Mouse (Mus musculus) testis, postnatal 10 days (tissue): ENCODE results near the gene Pla2g3.

Source experiments
- DNase-seq: peaks from one replicate; pipeline ENCODE4 v3.0.0; 2021; ENCODE audit warnings: low spot score

Pla2g3 gene

GRCm38 (mm10) chr11:3494857-3495256 lies 6.8 kb downstream of the Pla2g3 start:
- no peak for DNase-seq

DNA sequence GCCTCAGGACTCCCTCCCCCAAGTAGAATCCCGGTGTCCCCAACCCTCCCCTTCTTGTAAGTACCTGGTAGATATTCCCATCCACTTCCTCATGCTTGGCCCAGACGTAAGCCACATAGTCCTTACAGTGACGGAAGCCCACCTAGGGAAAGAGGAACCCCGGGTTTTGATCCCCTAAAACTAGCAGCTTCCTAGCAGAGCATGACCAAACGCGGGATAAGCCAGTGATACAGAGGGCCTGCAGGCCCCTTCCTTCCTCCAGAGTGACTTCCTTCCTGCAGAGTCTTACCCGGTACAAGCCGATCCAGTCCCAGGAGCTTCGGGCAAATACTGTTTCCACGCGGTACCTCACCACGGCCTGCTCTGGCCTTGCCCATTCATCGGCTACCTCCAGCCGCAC lies 7.4 kb downstream of the Pla2g3 start:
- no peak for DNase-seq

DNA sequence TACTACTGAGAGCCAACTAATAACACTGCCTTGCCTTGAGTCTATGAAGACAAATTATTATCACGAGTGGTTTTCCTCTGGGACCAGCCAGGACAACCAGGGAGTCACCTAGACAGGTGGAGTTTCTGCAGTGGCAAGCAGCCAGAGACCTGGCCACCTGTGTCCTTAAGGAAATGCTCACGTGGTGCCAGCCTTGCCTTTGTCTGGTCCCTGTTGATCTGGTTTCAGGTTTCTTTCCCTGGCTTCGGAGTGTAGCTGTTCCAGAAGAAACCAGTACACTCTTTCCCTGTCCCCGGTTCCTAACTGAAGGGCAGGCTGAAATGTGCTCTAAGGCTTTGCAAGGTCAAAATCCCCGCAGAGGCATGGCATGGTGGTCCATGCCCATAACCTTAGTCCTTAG lies 8.7 kb downstream of the Pla2g3 start:
- no peak for DNase-seq

DNA sequence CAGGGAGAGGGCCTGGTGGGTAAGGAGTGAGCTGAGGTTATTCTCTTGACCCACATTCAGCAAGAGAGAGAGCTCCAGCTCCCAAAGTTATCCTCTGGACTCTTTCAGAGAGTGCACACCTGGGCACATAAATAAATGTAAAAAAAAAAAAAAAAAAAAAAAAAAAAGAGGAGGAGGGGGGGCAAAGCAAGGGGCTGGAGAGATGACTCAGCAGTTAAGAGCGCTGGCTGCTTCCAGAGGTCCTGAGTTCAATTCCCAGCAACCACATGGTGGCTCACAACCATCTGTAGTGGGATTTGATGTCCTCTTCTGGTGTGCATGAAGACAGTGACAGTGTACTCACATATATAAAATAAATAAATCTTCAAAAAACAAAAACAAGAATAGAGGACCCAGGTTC lies 9.2 kb downstream of the Pla2g3 start:
- DNase-seq, result no peak

- peak; percentile 49 for DNase-seq
Observed at GRCm38 (mm10) chr11:3502057-3502456, 14.0 kb downstream of the Pla2g3 start.

- peak; percentile 41 for DNase-seq
Observed at GRCm38 (mm10) chr11:3502459-3503072, 14.5 kb downstream of the Pla2g3 start.

DNA sequence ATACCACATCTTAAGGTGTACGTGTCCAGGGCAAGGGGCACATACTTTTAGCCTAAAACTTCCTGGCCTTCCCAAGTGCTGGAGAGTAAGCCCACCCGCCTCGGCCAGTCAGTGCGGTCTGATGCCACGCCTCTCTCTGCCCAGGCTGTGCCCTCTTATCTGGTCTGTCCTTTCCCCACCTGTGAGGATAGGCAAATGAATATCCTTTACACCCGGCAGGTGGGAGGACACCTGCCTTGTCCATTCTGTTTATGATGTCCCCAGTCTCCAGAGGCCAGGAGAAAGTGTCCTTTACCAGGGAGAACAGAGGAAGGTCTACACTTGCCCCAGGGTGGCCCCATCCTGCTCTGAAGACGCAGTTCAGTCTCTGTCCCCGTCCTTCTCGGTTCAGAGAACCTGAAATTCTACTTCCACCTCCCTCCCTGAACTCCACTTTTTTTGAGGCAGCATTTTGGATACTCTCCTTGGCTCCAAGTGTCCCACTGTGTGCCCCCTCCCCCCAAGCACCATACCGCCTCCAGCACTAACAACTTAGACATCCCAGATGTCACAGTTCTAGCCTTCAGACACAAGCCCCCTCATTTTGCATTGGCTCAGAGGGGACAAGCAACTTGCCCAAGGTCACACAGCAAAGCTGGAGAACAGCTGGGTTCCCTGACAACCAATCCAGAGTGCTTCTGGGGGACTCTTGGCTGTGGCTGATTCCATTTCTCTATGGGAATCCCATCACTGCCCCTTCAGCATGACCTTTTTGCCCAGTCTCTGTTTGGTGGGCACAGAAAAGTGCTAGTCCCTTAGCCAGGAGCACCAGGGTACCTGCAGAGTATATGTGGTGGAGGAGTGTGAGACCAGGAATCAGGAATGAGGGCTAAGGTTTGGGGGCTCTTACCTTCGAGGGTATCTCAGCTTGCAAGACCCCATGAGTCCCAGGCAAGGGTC lies 15.9 kb downstream of the Pla2g3 start:
- DNase-seq, result no peak

DNA sequence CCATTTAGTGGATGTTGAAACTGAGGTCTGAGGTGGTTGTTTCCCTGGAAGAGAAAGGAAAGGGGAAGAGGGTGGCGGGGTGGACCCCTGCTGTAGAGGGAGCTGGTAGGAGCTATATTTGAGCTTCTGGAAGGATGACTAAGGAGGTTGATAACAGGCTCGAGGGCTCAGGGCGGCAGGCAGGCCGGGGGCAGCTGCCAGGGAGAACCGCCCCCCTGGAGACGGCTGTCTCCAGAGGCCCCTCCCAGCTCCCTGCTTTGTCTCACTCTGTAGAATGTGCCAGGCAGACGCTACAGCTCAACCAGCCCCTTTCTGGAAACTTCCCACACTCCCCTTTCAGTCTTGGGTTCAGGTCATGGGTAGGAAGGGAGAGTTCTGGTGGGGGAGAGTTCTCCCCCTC lies 20.1 kb downstream of the Pla2g3 start:
- no peak for DNase-seq

DNA sequence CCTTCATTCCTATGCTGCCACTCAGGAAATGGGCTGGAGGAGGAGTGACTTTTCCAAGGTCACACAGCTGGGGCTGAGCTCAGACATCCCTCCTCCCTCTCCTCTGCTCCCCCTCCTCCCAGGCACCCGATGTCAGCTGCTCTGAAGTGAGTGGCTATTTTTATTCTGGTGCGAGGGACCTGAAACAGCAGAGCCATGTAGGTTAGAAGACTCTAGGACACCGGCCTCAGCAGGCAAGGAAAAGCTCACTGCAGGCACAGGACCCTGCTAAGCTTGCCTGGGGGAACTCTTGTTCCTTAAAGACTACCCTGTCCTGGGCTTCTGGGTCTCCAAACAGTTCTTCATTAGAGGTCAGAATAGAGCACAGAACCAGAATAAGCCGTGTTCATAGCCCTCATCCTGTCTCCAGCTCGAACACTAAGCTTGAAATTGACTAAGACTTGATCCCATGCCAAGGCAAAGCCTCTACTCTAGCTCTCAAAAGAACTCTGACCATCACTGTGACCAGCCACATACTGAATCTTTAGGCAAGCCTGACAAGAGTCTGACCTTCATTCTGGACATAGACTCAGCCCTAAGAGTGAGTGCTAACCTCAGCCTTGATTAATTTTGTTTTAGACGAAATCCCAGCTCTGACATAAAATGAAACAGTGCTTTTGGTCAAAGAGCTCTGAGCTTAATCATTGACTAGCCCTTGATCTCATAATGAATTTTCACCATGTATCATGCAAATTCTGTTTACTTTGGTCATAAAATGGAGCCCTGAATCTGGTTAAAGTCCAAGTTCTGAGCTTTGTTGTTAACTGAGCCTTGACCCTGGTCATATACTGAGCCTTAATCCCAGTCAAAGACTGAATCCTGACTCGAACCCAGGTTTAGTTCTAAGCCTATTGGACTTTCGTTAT lies 21.3 kb downstream of the Pla2g3 start:
- DNase-seq, result no peak

DNA sequence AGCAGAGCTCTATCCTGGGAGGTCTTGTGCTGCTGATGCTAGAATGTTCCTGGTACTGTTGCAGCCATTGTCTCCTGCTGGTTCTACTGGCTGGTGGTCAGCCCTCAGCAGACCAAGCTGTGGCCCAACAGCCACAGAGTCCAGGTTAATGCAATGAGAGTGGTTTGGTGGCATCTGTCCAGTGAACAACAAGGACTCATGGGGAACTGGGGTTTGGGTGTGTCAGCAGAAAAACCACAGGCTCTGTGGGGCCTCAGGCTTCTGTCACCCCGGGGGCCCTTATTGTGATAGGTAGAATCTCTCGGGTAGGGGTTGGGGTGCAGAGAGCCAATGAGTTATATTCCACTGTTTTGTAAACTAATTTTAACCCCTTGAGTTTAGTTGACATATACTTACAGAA lies 22.2 kb downstream of the Pla2g3 start:
- no peak for DNase-seq

- no peak for DNase-seq
Observed at GRCm38 (mm10) chr11:3513291-3513690, 25.2 kb downstream of the Pla2g3 start.

- peak; percentile 94 for DNase-seq
Observed at GRCm38 (mm10) chr11:3514529-3515054, 26.5 kb downstream of the Pla2g3 start, which contains the start of gene Selenom. Gene Selenom, plus strand, starts transcription at chr11:3514684.

GRCm38 (mm10) chr11:3515216-3515615 lies 27.1 kb downstream of the Pla2g3 start:
- DNase-seq, result no peak

DNA sequence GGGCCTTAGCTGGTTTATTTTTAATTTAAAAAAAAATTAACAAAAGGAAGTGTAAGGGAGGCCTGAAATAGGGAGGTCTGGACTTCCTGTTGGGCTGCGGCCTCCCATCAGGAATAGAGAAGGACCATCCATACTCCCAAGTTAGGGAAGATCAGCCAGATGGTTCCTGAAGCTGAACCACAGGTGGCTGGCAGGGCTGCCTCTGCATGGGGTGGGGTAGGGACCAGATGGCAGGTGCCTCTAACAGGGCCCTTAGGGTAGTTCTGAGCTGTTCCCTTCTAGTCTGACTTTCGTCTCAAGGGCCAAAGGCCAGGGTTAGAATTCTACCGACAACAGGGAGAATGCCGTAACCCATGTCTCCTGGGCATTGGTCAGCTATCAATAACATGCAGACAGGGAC lies 27.6 kb downstream of the Pla2g3 start:
- no peak for DNase-seq

GRCm38 (mm10) chr11:3516121-3516520 lies 28.0 kb downstream of the Pla2g3 start:
- no peak for DNase-seq

GRCm38 (mm10) chr11:3516859-3517845 lies 29.1 kb downstream of the Pla2g3 start:
- DNase-seq, result no peak

DNA sequence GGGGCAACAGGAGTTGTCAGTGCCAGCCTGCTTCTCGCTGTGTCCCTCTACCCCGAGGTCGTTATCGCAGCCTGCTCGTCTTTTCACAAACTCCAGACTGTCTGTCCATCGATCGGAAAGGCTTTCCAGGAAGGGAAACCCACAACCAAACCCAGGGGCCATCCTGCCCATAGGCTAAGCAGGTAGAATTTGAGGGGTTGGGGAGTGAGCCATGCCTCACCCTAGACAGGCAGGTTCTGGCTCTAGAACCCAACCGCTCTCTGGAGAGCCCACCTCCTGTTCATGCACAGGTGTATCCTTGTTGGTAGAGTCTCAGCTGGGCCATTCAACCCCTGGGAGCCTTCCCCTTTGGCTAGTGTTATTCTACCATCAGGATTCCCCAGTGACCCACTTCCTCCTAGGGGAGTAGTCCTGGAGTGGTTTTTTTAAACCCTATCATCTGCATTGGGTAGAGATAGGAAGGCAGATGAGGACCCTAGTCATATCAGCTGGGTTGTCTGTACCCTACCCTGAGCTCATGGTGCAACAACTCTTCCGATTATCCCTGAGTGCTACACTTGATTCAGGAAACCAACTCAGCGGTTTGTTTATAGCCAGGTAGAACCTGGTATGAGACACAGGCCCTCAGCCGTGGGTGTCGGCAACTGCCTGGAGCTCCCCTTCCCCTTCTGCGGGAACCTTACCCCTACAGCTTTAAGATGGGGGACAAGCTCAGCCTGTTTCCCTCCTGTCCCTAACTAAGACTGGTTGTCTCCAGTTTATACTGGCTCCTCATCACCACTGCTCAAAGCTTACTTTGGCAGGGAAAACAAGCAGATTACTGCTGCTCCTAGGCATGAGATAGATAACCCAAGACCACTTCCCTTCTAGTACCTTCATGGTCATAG lies 30.0 kb downstream of the Pla2g3 start:
- no peak for DNase-seq

DNA sequence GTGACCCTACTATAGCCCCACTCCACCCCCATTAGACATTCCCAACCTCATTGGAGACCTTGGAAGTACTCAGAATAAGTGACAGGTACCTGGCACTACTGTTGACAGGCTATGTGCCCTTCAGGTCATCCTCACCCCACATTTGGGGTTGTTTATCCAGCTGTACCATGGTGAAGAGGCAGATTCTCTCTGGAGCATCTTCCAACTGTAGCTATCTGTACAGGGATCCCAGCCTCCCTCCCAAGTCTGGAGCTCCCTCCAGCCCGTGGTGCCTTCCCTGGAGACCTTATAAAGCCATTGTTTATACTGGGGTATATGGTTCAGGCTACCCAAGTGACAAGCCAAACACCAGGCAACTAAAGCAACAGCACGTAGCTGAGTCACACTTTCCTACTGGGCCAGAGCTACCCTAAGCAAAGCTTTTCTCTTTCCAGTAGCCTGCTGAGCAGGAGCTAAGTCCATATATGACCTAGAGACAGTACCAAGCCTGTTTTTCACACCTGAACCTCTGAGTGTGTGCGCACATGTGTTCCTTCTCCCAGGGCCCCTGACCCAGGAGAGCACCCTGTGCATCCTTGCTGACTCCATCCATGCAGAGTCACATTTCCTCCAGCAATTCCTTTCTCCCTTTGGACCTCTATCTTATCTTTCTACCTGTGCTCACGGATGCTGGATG lies 31.1 kb downstream of the Pla2g3 start:
- DNase-seq, result no peak

DNA sequence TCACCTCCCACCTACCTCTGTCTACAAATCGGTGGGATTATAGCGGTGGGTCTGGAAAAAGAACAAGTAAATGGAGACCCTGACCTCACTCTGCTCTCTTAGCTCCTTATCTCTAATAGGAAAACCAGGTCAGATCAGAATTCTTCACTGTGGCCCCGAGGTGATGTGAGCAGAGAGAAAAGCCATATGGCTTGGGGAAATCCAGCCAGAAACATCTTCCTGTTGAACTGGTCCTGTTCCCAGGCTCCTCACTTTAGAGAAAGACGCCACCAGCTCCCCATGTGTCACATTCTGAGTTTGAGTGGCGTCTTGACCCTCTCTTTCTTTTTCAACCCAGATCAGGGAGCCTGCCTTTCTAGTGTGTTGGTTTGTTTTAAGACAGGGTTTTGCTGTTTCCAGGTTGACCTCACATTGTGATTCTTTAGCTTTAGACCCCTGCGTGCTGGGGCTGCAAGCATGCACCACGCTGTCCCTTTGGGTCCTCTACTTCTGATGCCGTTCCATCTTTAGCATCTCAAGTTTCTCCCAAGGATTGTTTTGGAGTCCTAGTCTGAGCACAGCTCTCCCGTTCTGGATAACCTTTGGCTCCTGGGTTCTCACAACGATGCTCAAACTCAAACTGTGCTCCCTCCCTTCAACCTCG lies 31.8 kb downstream of the Pla2g3 start:
- no peak for DNase-seq
